13 mouse cellular contexts compared by ENCODE assay signal in genomic region chr2:34976447-34976846, GRCm38 (mm10). TPM values are rescaled to one million over a fixed set of nuclear protein-coding genes. Genes with fewer than 3 reads are reported as not detected.
DNase-seq lines count a peak whose midpoint lies in the region; ATAC-seq and TF ChIP-seq lines count a peak whose summit lies in the region.
"Had no signal": no experiment of that assay in that cellular context is flagged by ENCODE, and none has a peak within 500 bp of the region (broad histone marks: within the 10 kb centered on the region; RNA-seq: fewer than 3 reads in every experiment).

No protein-coding gene starts in this region.

- peaks cover 31% of the 10 kb centered on the region for H3K4me1 ChIP-seq in thymus, adult 2 months (replicated peaks; ENCODE audit: control insufficient read depth, insufficient read depth, low read length)

- ATAC-seq in activated CD4-positive, CD25-positive, alpha-beta regulatory T cell, adult 4 months, result peak; percentile 63
- ATAC-seq in megakaryocyte progenitor cell, adult 5-6 weeks (replicated peaks; ENCODE audit: poor library complexity), result peak; percentile 72

- 0 out of 2 replicates have a peak overlapping the region, but pooled peaks have one; percentile 22 for H3K4me3 ChIP-seq in thymus, adult 2 months (ENCODE audit: control insufficient read depth, insufficient read depth, low read length)
- H3K4me3 ChIP-seq: embryonic facial prominence, embryonic 12.5 days; layer of hippocampus, adult 2 months had no signal

- no peaks in the 10 kb centered on the region for H3K36me3 ChIP-seq in thymus, adult 2 months (ENCODE audit: control insufficient read depth, insufficient read depth, low read length)
- H3K36me3 ChIP-seq: embryonic facial prominence, embryonic 12.5 days had no signal

- DNase-seq in thymus, adult 2 months, result peak; percentile 45
- no peak for DNase-seq in thymus, adult 18-20 months
- no peak for DNase-seq in ovary, postnatal 36 days (ENCODE audit: low spot score)
- DNase-seq in kidney, adult 8-10 months, result no peak
- DNase-seq in kidney, adult 18-20 months, result no peak
- DNase-seq: cerebellum, postnatal 10 days; heart, postnatal 36 days; kidney, adult 11 months; liver had no signal

- TF ChIP-seq POLR2A in thymus, adult 2 months (IDR thresholded peaks at IDR 0.05; ENCODE audit: control insufficient read depth, extremely low read depth, insufficient read depth, low read length, poor library complexity), result no peak

- WGBS in thymus, adult 2 months, result 20% methylated on average over 6 of the region's 6 CpGs

- TF ChIP-seq CTCF in thymus, adult 2 months (IDR thresholded peaks at IDR 0.05; ENCODE audit: borderline replicate concordance, control insufficient read depth, extremely low read depth, insufficient read depth, low read length, poor library complexity), result no peak

- H3K27me3 ChIP-seq in thymus, adult 2 months (ENCODE audit: control insufficient read depth, insufficient read depth, low read length), result no peaks in the 10 kb centered on the region
- H3K27me3 ChIP-seq: embryonic facial prominence, embryonic 12.5 days had no signal

- H3K27ac ChIP-seq in thymus, adult 2 months (ENCODE audit: control insufficient read depth, insufficient read depth, low read length), result peak overlapping the region; percentile 79
- H3K27ac ChIP-seq: embryonic facial prominence, embryonic 12.5 days; layer of hippocampus, adult 2 months had no signal

RNA-seq across cellular contexts. Expression of gene Traf1, which starts 14.9 kb away (rescaled TPM):
- 76.7 and 80.4 TPM in 2 replicates for polyA plus RNA-seq in thymus, adult 2 months (2012; rRNA removed)
- polyA plus RNA-seq in activated CD4-positive, CD25-positive, alpha-beta regulatory T cell, adult 4 months (2017; shearing (Covaris generic)), result 100 to 1,000 TPM; 213 to 237 TPM
- total RNA-seq in megakaryocyte progenitor cell, adult 5-6 weeks (2015), result 1.3 and 1.4 TPM in 2 replicates
- total RNA-seq in megakaryocyte progenitor cell, adult 5-6 weeks (2017), result 0.61 TPM in 1 of 2 replicates, not detected in the other
